9 mouse cellular contexts compared by ENCODE assay signal in the genomic region with DNA sequence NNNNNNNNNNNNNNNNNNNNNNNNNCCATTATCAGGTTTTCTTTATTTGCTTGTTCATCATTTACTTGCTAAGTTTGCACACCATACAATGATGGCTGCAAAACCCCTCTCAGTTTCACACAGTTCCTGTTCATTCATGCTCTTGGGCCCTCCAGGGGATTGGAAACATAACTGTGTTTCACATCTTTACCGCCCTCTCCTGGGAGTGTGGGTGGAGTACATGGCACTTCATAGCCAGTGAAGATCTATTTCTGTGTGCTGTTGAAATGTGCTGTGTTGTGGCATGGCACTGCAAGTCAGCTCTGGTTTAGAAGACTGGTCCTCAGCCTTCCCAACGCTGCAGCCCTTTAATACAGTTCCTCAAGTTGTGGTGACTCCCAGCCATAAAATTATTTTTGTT.
DNase-seq lines count a peak whose midpoint lies in the region; ATAC-seq and TF ChIP-seq lines count a peak whose summit lies in the region.
"Had no signal": no experiment of that assay in that cellular context is flagged by ENCODE, and none has a peak within 500 bp of the region (broad histone marks: within the 10 kb centered on the region; RNA-seq: fewer than 3 reads in every experiment).

No protein-coding gene starts in this region.

- peak; percentile 35 for ATAC-seq in CD4-positive, CD25-positive, alpha-beta regulatory T cell, adult 4 months
- peak; percentile 89 for ATAC-seq in megakaryocyte-erythroid progenitor cell, adult 5-6 weeks (replicated peaks; ENCODE audit: low FRiP score, low TSS enrichment, poor library complexity, severe bottlenecking)
- ATAC-seq in activated CD4-positive, CD25-positive, alpha-beta regulatory T cell, adult 4 months: no peak

- DNase-seq in kidney, postnatal 4 days: peak; percentile 47
- DNase-seq in kidney, adult 2 months: no peak
- DNase-seq in R1 (ENCODE audit: low read depth, low spot score): peak; percentile 57
- no peak for DNase-seq in gastrocnemius, postnatal 10 days

- no peaks in the 10 kb centered on the region for H3K4me1 ChIP-seq in kidney, adult 2 months (ENCODE audit: control insufficient read depth, insufficient read depth, low read length)
- H3K4me1 ChIP-seq: heart, embryonic 15.5 days; limb, embryonic 15.5 days had no signal

- TF ChIP-seq CTCF in kidney, adult 2 months (conservative IDR thresholded peaks at IDR 0.05; ENCODE audit: insufficient read depth, insufficient read length, low read depth, low read length): no peak

- H3K4me3 ChIP-seq in kidney, adult 2 months (ENCODE audit: insufficient read depth, low read depth, low read length): no peak overlapping the region
- H3K4me3 ChIP-seq: heart, embryonic 15.5 days; limb, embryonic 15.5 days had no signal

- H3K36me3 ChIP-seq in kidney, adult 2 months (ENCODE audit: control insufficient read depth, insufficient read depth, low read length): no peaks in the 10 kb centered on the region
- H3K36me3 ChIP-seq: heart, embryonic 15.5 days; limb, embryonic 15.5 days had no signal

- H3K27me3 ChIP-seq in kidney, adult 2 months (replicated peaks; ENCODE audit: control insufficient read depth, insufficient read depth, low read length): no peaks in the 10 kb centered on the region
- H3K27me3 ChIP-seq: heart, embryonic 15.5 days; limb, embryonic 15.5 days had no signal

- 76% methylated on average over 2 of the region's 2 CpGs for WGBS in kidney, adult 2 months

- no peak for TF ChIP-seq POLR2A in kidney, adult 2 months (IDR thresholded peaks at IDR 0.05; ENCODE audit: low read depth, low read length)

- H3K27ac ChIP-seq in kidney, adult 2 months (ENCODE audit: insufficient read depth, low read depth, low read length): no peak overlapping the region
- H3K27ac ChIP-seq: heart, embryonic 15.5 days; limb, embryonic 15.5 days had no signal

Comparison
In these comparisons a context has a peak if more than half of its experiments do, and no peak if none do; other contexts are left out.
1. DNase-seq: peak in kidney, postnatal 4 days (2 of 2) and R1 (single experiment); none in kidney, adult 2 months (single experiment) and gastrocnemius, postnatal 10 days (single experiment).